Mouse (Mus musculus): ENCODE results near the gene Hsd3b7.

GRCm38 (mm10) chr7:127837473-127837872 is 37.1 kb downstream of the Hsd3b7 start:
- no peak for TF ChIP-seq CTCF (IDR thresholded peaks at IDR 0.05; ENCODE audit: low read depth)
- no peak for TF ChIP-seq EP300 (IDR thresholded peaks at IDR 0.05; ENCODE audit: low read depth)

All from heart, postnatal 0 days (tissue).